Mouse (Mus musculus) embryonic fibroblast, embryonic 13.5 days (primary cell): ENCODE measurements around the gene Wiz. TPM values are rescaled to one million over a fixed set of nuclear protein-coding genes. Genes with fewer than 3 reads are reported as not detected.

ENCODE experiments used
- H3K27ac ChIP-seq: 2 replicates; pipeline ENCODE4 v1.5.1; 2012; ENCODE audit warnings: low read length, control low read depth, inconsistent platforms; ENCODE audit not compliant: insufficient read depth
- H3K4me1 ChIP-seq: 2 replicates; pipeline ENCODE4 v1.6.1; 2011; ENCODE audit warnings: low read length; ENCODE audit not compliant: control insufficient read depth, insufficient read depth
- H3K4me3 ChIP-seq: 2 replicates; pipeline ENCODE4 v1.5.1; 2011; ENCODE audit warnings: mild to moderate bottlenecking, control low read depth, low read length; ENCODE audit not compliant: insufficient read depth
- CTCF ChIP-seq: IDR thresholded peaks from 2 replicates; pipeline ENCODE4 v1.5.1; 2011; ENCODE audit warnings: mild to moderate bottlenecking, control low read depth, low read length, moderate library complexity, borderline replicate concordance; ENCODE audit not compliant: insufficient read depth
- POLR2A ChIP-seq: IDR thresholded peaks from 2 replicates; pipeline ENCODE4 v1.6.1; 2011; ENCODE audit warnings: low read depth, mild to moderate bottlenecking, control low read depth, low read length, moderate library complexity
- polyA plus RNA-seq: library from polyadenylated mRNA; stranded (reverse); fragments of >200 nt; gene quantifications from 2 replicates; pipeline ENCODE4 v1.2.4, GENCODE M21; 2011; ENCODE audit warnings: low read depth; ENCODE audit not compliant: missing spikeins, insufficient read length

Wiz gene
- polyA plus RNA-seq, 1 experiment, result 26.1 TPM

GRCm38 (mm10) chr17:32383661-32384060 is 5.6 kb downstream of the Wiz start:
- TF ChIP-seq CTCF (no peak), POLR2A (no peak)
- no peak overlapping the region for H3K4me3 ChIP-seq
- H3K4me1 ChIP-seq, result no peaks in the 10 kb centered on the region
- H3K27ac ChIP-seq, result no peak overlapping the region

- no peak overlapping the region for H3K27ac ChIP-seq
- TF ChIP-seq POLR2A, result no peak
- TF ChIP-seq CTCF, result no peak
- no peaks in the 10 kb centered on the region for H3K4me1 ChIP-seq
- no peak overlapping the region for H3K4me3 ChIP-seq
Observed at GRCm38 (mm10) chr17:32382576-32382975, 6.7 kb downstream of the Wiz start.

DNA sequence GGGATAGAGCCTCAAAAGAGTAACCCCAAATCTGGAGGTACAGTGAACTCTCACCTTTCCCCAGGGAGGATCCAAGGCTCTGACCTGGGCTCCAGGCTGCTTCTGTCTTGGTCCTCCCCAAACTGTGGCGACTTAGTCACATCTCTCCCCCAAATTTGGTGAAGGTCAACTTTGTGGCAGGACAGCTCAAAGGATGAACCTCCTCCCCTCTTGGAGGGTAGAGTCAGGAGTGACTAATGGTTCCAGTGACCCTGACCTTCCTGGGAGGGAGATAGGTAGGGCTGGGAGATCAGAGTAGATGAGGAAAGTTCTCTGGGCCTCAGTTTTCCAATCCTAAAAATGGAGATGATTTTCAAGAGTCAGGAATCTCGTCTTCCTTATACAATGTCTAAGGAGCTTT is 10.5 kb downstream of the Wiz start:
- no peaks in the 10 kb centered on the region for H3K4me1 ChIP-seq
- no peak for TF ChIP-seq POLR2A
- no peak for TF ChIP-seq CTCF
- no peak overlapping the region for H3K27ac ChIP-seq
- H3K4me3 ChIP-seq, result no peak overlapping the region

DNA sequence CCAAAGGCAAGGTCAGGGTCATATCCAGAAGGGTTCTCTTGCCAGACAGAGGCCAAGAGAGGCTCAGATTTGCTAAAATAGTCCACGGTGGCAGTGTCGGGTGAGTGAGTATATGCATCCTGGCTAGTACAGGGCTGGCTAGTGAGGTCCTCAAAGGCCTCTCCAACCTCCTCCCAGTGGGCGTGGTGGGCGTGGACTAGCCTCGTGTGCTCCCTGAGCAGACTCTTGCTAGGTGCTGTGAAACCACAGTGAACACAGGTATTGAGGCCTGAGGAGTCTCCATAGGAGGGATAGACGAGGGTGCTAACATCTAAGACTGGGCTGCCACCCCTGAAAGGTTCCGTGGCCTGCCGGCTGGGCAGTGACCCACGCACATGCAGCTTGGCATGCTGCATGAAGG is 12.1 kb downstream of the Wiz start:
- no peak overlapping the region for H3K4me3 ChIP-seq
- TF ChIP-seq POLR2A (no peak), CTCF (no peak)
- H3K4me1 ChIP-seq, result no peaks in the 10 kb centered on the region
- no peak overlapping the region for H3K27ac ChIP-seq

DNA sequence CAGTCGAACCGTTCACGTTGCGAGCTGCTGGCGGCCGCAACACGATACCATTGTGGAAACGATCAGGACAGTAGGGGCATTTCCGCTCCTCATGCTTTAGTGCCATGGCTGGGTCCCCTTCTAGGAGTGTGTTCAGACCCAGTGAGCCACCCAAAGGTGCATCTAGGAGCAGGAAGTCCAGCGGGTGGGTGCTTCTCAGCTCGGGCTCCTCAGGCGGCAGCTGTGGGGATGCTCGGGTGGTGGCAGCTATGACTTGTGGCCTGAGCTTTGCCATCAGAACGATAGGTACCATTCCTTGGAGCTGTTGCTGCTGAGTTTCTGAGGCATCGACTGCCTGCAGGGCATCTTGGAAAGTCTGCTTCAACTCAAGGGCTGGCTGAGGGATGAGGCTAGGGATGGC is 12.8 kb downstream of the Wiz start:
- H3K4me1 ChIP-seq, result no peaks in the 10 kb centered on the region
- H3K4me3 ChIP-seq, result no peak overlapping the region
- no peak for TF ChIP-seq CTCF
- no peak for TF ChIP-seq POLR2A
- no peak overlapping the region for H3K27ac ChIP-seq

GRCm38 (mm10) chr17:32368991-32369578 is 20.2 kb downstream of the Wiz start:
- no peak for TF ChIP-seq CTCF
- TF ChIP-seq POLR2A, result no peak
- no peak overlapping the region for H3K27ac ChIP-seq
- no peak overlapping the region for H3K4me3 ChIP-seq
- H3K4me1 ChIP-seq, result no peaks in the 10 kb centered on the region

DNA sequence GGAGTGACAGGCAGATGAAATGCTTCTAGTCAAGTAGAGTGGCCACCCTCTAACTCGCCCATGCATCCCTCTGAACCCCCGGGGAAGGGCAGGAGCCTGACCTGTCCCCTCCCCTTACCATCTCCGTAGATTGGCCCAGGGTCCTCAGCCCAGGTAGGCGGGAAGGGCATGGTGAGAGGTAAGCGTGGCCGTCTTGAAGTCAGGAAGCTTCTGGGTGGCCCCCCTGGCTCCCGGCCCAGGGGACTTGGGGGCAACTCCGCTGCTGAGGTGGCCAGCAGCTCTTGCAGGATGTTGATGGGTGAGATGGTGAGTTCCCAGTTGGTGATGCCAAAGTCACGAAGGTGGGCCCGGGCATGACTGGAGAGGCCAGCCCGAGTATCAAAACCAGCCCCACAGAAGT is 21.5 kb downstream of the Wiz start:
- 0 out of 2 replicates have a peak, but pooled peaks cover 2% of the 10 kb centered on the region for H3K4me1 ChIP-seq
- TF ChIP-seq CTCF (no peak), POLR2A (no peak)
- no peak overlapping the region for H3K4me3 ChIP-seq
- H3K27ac ChIP-seq, result no peak overlapping the region

DNA sequence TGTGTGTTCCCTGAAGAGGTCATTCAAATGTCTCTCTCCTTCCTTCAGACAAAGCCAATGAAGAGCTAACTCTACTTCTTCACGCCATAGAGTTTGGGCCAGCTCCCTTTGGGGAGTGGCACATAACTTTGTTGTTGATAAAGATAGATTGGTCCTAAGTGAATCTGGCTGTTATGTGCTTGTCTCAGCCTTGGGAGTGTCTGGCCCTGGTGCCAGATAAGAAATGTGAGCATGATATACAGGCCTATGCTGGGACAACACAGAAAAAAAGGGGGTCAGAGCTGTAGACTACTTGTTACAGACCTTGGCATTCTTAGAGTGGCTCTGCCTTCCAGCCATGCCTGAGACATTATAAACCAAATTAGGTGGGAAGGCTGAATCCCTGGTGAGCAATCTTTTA is 23.9 kb downstream of the Wiz start:
- no peak overlapping the region for H3K27ac ChIP-seq
- TF ChIP-seq POLR2A (no peak), CTCF (no peak)
- H3K4me3 ChIP-seq, result no peak overlapping the region
- 0 out of 2 replicates have a peak, but pooled peaks cover 2% of the 10 kb centered on the region for H3K4me1 ChIP-seq

DNA sequence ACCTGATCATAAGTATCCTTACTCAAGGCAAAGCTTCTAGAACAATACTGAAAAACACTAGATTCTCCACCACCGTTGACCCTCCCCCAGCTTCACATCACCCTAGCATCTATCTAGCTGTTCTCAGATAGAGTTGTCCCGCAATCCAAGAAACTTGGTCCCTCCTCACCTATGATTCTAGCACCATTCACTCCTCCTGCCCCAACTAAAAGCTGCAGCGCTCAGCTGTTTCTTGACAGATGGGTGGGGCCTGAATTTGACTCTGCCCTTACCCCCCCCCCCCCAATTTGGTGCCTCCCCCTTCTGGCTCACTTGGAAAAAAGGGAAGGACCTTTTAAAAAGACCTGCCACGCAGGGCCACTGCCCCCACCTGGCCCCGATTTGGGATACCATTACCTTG is 24.4 kb downstream of the Wiz start:
- Histone ChIP-seq H3K27ac (0 out of 2 replicates have a peak overlapping the region, but pooled peaks have one; percentile 24), H3K4me3 (peak overlapping the region; percentile 47; the same call in 1 of the 2 replicates), H3K4me1 (0 out of 2 replicates have a peak, but pooled peaks cover 2% of the 10 kb centered on the region)
- TF ChIP-seq CTCF (no peak), POLR2A (no peak)

GRCm38 (mm10) chr17:32364331-32364730 is 24.9 kb downstream of the Wiz start:
- peak overlapping the region; percentile 47 for H3K4me3 ChIP-seq
- 0 out of 2 replicates have a peak, but pooled peaks cover 2% of the 10 kb centered on the region for H3K4me1 ChIP-seq
- 0 out of 2 replicates have a peak overlapping the region, but pooled peaks have one; percentile 24 for H3K27ac ChIP-seq
- no peak for TF ChIP-seq CTCF
- peak; percentile 72 for TF ChIP-seq POLR2A
